Mouse (Mus musculus) bone marrow, adult 2 months (tissue): Measurements from ENCODE around the gene Pip4k2b. TPM values are rescaled to one million over a fixed set of nuclear protein-coding genes. Genes with fewer than 3 reads are reported as not detected.
A peak's percentile ranks its signal among the peaks of the same experiment; 100 is the strongest.

ENCODE experiments used
- H3K27ac ChIP-seq: fragments of 200-500 bp; 2 replicates; pipeline ENCODE4 v1.5.1; 2012; ENCODE audit warnings: low read depth, mild to moderate bottlenecking, control low read depth, inconsistent platforms, low read length; ENCODE audit not compliant: control insufficient read depth, poor library complexity, insufficient read depth
- H3K4me1 ChIP-seq: fragments of 200-500 bp; 2 replicates; pipeline ENCODE4 v1.6.1; 2011; ENCODE audit warnings: low read length; ENCODE audit not compliant: control insufficient read depth, insufficient read depth
- H3K4me3 ChIP-seq: fragments of 200-500 bp; replicated peaks from 2 replicates; pipeline ENCODE3; 2011; ENCODE audit warnings: mild to moderate bottlenecking, low read depth, low read length, control low read depth; ENCODE audit not compliant: control insufficient read depth
- CTCF ChIP-seq: fragments of 200-500 bp; IDR thresholded peaks from 2 replicates; pipeline ENCODE4 v1.5.1; 2011; ENCODE audit warnings: low read length, control low read depth; ENCODE audit not compliant: control insufficient read depth, insufficient read depth
- POLR2A ChIP-seq: fragments of 200-500 bp; IDR thresholded peaks from 2 replicates; pipeline ENCODE4 v1.6.1; 2011; ENCODE audit warnings: low read depth, mild to moderate bottlenecking, control low read depth, low read length, borderline replicate concordance; ENCODE audit not compliant: control insufficient read depth
- WGBS: fragments of 180-500 bp; shearing (Covaris S2); methylation state at CpG from one replicate; pipeline ENCODE4 v1.1.7; 2018; 5-methylcytosine and 5-hydroxymethylcytosine counted together
- polyA plus RNA-seq: library from polyadenylated mRNA; stranded (reverse); fragments of >200 nt; gene quantifications from 2 replicates; pipeline ENCODE4 v1.2.4, GENCODE M21; 2011; ENCODE audit warnings: low replicate concordance; ENCODE audit not compliant: missing spikeins, insufficient read depth, insufficient read length

Pip4k2b gene
- polyA plus RNA-seq, 1 experiment, result 11.7 TPM

DNA sequence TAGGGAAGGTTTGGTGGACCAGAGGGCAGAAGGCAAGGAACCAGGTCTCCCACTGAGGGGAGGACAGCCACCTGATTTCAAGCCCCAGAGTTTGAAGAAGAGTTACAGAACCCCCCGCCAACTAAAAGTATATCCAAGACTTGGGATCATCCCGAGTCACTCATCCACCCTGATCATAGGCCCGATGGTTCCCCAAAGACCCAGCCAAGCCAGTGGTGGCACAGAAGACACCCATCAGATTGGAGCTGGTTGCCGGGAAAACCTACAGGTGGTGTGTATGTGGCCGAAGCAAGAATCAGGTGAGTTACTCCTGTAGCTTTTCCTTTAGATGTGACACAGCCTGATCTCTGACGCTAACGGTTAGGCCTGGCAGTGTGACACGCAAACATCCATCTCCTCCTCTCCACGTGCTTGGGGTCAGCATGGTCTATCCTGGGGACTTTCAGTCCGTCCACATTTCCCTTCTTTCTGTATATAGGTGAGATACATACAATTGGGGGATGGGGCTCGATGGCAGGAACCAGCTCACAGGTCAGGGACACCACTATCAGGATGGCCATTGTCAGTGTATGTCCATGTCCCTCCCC, 58.1 kb downstream of the Pip4k2b start:
- 79% methylated on average over 11 of the region's 11 CpGs for WGBS
- no peak overlapping the region for H3K27ac ChIP-seq
- TF ChIP-seq CTCF (no peak), POLR2A (no peak)
- H3K4me1 ChIP-seq, result peaks cover 4% of the 10 kb centered on the region
- peak overlapping the region; percentile 7 for H3K4me3 ChIP-seq

DNA sequence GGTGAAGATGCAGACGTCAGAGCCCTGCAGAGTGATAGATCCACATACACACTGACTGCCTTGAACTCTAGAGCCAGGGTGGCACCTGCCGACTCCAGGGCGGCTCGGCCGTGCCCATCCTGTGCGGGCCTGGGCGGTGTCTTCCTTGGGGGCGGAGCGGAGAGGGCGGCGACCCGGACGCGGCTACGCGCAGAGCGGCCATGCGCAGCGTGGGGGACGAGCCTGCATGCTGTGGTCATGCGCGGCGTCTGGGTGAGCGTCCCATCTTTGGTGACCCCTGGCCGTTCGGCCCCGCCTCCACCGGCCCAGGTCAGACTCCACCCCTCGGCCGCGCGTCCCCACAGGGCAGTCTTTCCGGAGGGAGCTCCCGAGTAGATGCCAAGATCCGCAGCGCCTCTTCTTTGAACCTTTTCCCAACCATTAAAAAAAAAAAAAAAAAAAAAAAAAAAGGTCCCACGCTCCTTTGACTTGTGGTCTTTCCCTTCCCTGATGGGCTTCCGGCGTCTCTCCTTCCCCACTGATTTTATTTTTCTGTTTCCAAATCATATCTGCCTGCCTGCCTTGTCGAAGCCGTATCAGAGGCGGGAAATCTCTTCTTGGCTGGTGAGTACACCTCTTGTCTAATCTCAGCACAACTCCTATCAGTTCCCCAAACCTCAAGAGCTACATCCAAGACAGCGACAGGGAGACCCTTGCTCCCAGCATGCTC, 58.7 kb downstream of the Pip4k2b start, which contains the start of gene Cisd3:
Gene Cisd3 (plus strand): TSS at position 214 of the 709 bp plus-strand sequence.
- peak within 1 kb of the TSS; percentile 27 for H3K4me3 ChIP-seq
- no peak; the same call in 1 of the 2 replicates for TF ChIP-seq POLR2A
- TF ChIP-seq CTCF, result no peak
- WGBS, result 1% methylated on average over 43 of the region's 43 CpGs
- peak within 1 kb of the TSS; percentile 72 for H3K27ac ChIP-seq
- H3K4me1 ChIP-seq, result peaks cover 4% of the 10 kb centered on the region

DNA sequence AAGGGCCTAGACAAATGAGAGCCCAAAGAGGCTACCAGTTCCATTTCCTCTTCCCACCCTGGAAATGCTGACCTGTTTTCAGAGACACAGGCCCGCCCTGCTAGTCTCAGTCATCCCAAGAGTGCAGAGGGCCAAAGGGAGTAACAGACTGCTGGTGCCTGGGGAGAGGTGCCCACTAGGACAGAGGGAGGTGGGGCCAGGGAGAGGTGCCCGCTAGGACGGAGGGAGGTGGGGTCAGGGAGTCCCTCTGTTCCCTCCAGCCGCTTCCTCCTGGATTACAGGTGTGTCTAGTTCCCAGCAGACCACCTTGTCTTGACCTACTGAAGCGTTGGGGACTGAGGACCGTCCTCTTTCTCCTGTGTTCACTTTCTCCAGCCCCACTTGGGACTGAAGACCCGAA, 59.7 kb downstream of the Pip4k2b start:
- Histone ChIP-seq H3K4me3 (no peak overlapping the region), H3K27ac (peak overlapping the region; percentile 72), H3K4me1 (peaks cover 4% of the 10 kb centered on the region)
- 64% methylated on average over 7 of the region's 7 CpGs for WGBS
- TF ChIP-seq POLR2A (no peak), CTCF (no peak)

DNA sequence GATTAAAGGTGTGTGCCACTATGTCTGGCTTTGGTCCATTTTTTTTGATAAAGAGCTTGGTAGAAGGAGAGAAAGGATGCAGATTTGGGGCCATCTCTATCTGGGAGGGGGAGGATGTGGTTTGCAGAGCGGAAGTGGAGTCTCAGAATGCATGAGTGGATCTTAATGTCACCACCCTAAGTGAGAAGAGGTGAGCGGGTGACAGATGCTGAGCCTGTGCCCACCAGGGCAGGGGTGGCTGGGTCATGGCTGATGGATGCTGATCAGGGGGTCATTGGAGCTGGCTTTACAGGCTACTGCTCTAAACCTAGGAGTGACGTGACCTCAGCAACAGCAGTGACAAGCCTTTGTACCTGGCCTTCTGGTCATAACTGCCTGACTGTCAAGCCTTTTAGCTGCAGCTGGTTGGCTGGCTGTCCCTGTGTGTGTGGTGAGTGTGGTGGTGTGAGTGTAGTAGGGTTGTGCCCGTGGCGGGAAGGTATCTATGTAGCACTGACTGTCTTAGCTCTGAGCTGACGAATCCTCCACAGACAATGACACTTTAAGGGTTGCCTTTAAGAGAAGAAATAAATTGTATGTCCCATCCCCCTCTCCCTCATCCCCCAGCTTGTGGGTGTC, 60.3 kb downstream of the Pip4k2b start:
- 25% methylated on average over 6 of the region's 6 CpGs for WGBS
- Histone ChIP-seq H3K27ac (peak overlapping the region; percentile 72), H3K4me3 (peak overlapping the region; percentile 5), H3K4me1 (peaks cover 4% of the 10 kb centered on the region)
- TF ChIP-seq CTCF (no peak; the same call in 1 of the 2 replicates), POLR2A (peak; percentile 69; the same call in 1 of the 2 replicates)

DNA sequence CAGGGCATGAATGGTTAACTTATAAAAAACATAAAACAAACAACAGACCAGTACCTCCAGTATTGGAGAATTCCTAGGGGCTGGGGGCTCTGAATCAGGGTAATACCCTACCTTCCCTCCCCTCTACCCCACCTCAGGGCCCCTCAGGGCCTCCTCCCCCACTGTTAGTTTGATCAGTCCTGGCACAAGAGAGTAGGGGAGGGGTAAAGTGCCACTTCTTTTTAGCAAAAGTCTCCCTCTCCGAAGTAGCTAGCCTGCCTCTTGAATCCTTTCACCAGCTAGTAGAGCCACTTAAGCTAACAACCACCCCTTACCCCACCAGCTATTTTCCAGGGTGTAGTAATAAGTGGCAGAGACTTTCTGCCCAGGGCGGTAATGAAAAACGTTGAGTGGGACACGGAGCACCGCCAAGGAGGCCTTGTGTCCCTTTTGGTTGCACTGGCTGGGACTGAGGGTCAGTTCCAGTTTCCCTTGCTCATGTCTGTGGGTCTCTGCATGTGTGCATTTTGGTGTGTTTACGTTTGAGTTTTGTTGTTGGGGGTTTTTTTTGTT, 61.9 kb downstream of the Pip4k2b start:
- WGBS, result 81% methylated on average over 6 of the region's 6 CpGs
- peaks cover 4% of the 10 kb centered on the region for H3K4me1 ChIP-seq
- TF ChIP-seq CTCF, result no peak
- TF ChIP-seq POLR2A, result no peak
- H3K27ac ChIP-seq, result no peak overlapping the region
- H3K4me3 ChIP-seq, result no peak overlapping the region

DNA sequence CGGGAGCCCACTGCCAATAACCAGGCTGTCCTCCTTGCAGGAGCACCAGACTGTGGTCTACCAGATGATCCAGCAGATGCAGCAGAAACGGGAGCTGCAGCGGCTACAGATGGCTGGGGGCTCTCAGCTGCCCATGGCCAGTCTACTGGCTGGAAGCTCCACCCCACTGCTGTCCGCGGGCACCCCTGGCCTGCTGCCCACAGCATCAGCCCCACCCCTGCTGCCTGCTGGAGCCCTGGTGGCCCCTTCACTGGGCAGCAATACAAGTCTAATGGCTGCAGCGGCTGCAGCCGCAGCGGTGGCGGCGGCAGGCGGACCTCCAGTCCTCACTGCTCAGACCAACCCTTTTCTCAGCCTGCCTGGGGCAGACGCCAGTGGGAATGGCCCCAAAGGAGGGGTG, 64.1 kb downstream of the Pip4k2b start:
- WGBS, result 84% methylated on average over 12 of the region's 12 CpGs
- TF ChIP-seq POLR2A (no peak), CTCF (no peak)
- Histone ChIP-seq H3K4me1 (peaks cover 4% of the 10 kb centered on the region), H3K27ac (no peak overlapping the region), H3K4me3 (no peak overlapping the region)

DNA sequence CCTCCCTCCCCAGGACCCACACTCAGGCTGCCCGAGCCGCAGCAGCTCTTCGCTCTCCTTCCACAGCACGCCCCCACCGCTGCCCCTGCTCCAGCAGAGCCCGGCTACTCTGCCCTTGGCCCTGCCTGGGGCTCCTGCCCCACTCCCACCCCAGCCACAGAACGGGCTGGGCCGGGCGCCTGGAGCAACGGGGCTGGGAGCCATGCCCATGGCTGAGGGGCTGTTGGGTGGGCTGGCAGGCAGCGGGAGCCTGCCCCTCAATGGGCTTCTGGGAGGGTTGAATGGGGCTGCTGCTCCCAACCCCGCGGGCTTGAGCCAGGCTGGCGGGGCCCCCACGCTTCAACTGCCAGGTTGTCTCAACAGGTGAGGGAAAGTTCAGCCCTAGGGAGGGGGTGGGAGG, 66.2 kb downstream of the Pip4k2b start:
- H3K4me3 ChIP-seq, result no peak overlapping the region
- TF ChIP-seq CTCF (no peak), POLR2A (no peak)
- 89% methylated on average over 15 of the region's 15 CpGs for WGBS

DNA sequence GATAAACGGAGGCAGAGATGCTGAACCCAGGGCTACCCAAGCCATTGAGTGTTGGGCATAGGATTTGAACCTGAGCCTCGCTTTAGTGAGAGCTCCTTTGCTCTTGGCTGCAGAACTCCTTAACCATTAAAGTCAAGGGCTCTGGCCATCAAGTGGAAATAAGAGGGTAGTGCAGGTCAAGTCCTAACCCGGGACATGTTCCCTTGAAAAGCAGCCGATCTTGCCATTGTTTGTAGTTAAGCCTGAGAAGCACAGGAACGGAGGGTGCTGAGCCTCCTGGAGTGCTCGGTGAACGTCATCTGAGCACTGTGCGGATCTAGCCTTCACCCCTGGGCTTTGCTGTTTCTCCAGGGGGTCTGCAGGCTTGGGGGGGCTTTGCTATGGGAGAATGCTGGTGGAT, 66.7 kb downstream of the Pip4k2b start:
- 89% methylated on average over 8 of the region's 8 CpGs for whole genome bisulfite sequencing
- Histone ChIP-seq H3K27ac (no peak overlapping the region), H3K4me1 (no peaks in the 10 kb centered on the region), H3K4me3 (no peak overlapping the region)
- TF ChIP-seq POLR2A (no peak), CTCF (no peak)

More for the DNA sequence above, 66.2 kb downstream of the Pip4k2b start:
- Histone ChIP-seq H3K4me1 (no peaks in the 10 kb centered on the region), H3K27ac (no peak overlapping the region)
